Mouse (Mus musculus) intestine, embryonic 14.5 days (tissue): Measurements from ENCODE around the gene 1300017J02Rik. TPM values are rescaled to one million over a fixed set of nuclear protein-coding genes. Genes with fewer than 3 reads are reported as not detected.
"Not testable (repeated sequence)": the region's sequence is repeated elsewhere in the genome, so short reads cannot be mapped to it uniquely, and the experiment has no call there.

Experiments used
- ATAC-seq: fragments of 200-750 bp; cut with Nextera tagmentation; replicated peaks from 2 replicates; pipeline ENCODE4 v1.8.0; 2017; ENCODE audit warnings: low read depth, moderate number of reproducible peaks, moderate TSS enrichment, moderate library complexity; ENCODE audit not compliant: low FRiP score, low TSS enrichment
- DNase-seq: peaks from one replicate; pipeline ENCODE4 v3.0.0-alpha.2; 2018; ENCODE audit warnings: low spot score
- H3K27ac ChIP-seq: fragments of 300-500 bp; sonication (generic); 2 replicates; pipeline ENCODE4 v1.5.1; 2014; ENCODE audit warnings: low read depth, mild to moderate bottlenecking, control low read depth
- H3K27me3 ChIP-seq: fragments of 300-500 bp; sonication (generic); replicated peaks from 2 replicates; pipeline ENCODE4 v1.6.1; 2014; ENCODE audit warnings: low read length, control low read depth; ENCODE audit not compliant: control insufficient read depth, insufficient read depth
- H3K36me3 ChIP-seq: fragments of 300-500 bp; sonication (generic); 2 replicates; pipeline ENCODE4 v1.6.1; 2014; ENCODE audit warnings: low read length, control low read depth; ENCODE audit not compliant: control insufficient read depth, insufficient read depth
- H3K4me1 ChIP-seq: fragments of 300-500 bp; sonication (generic); replicated peaks from 2 replicates; pipeline ENCODE4 v1.6.1; 2014; ENCODE audit warnings: low read length, control low read depth, mixed read lengths; ENCODE audit not compliant: control insufficient read depth, insufficient read depth
- H3K4me2 ChIP-seq: fragments of 300-500 bp; sonication (generic); 2 replicates; pipeline ENCODE4 v1.6.1; 2014; ENCODE audit warnings: low read length
- H3K4me3 ChIP-seq: fragments of 300-500 bp; sonication (generic); 2 replicates; pipeline ENCODE4 v1.5.1; 2014; ENCODE audit warnings: low read depth, low read length, control low read depth, mixed read lengths
- H3K9ac ChIP-seq: fragments of 300-500 bp; sonication (generic); 2 replicates; pipeline ENCODE4 v1.6.1; 2014; ENCODE audit warnings: mild to moderate bottlenecking, low read length
- H3K9me3 ChIP-seq: fragments of 300-500 bp; sonication (generic); 2 replicates; pipeline ENCODE4 v1.6.1; 2016; ENCODE audit warnings: low read length, control low read depth; ENCODE audit not compliant: control insufficient read depth
- WGBS: fragments of 180-500 bp; shearing (Covaris S2); extraction: QIAGEN DNeasy Blood & Tissue Kit; methylation state at CpG from one replicate; pipeline ENCODE4 v1.1.7; 2014; 5-methylcytosine and 5-hydroxymethylcytosine counted together
- polyA plus RNA-seq: library from polyadenylated mRNA; unstranded; fragments of >200 nt; fragmentation: Nextera tagmentation; extraction: Ambion mirVana; gene quantifications from 2 replicates; pipeline ENCODE4 v1.2.1, GENCODE M21; 2014

The 1300017J02Rik gene
- 1.1 TPM in 2 replicates for polyA plus RNA-seq

DNA sequence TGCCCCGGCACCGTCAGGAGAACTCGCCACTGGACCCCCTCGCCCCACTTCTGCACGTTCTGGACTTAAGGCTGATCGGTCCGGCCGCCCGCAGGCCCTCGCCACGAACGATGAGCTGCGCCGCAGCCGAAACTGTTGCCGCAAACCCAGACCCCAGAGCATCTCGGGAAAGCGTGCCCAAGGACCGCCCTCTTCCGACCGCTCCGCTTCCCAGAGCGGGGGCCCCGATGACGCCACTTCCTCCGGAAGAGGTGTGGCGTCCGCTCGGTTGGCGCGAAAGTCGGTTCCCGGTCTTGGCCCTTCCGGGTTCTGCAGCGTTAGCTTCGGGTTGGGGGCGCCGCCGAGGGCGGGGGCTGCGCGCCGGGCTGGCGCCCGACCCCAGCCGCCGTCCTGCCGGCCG lies at the start of gene 1300017J02Rik, which contains the start of gene Topbp1:
TSS of gene 1300017J02Rik (minus strand) at position 156 of the 400 bp plus-strand sequence.
TSS of gene Topbp1 (plus strand) at position 289 of the 400 bp plus-strand sequence.
- DNase-seq (peak; percentile 94), ATAC-seq (peak; percentile 96)
- peak within 1 kb of the TSS; percentile 85 for H3K27ac ChIP-seq
- peaks cover 28% of the 10 kb centered on the region for H3K36me3 ChIP-seq
- no peaks in the 10 kb centered on the region for H3K27me3 ChIP-seq
- H3K9ac ChIP-seq = peak within 1 kb of the TSS; percentile 92
- peak within 1 kb of the TSS; percentile 91 for H3K4me3 ChIP-seq
- peak within 1 kb of the TSS; percentile 64 for H3K4me2 ChIP-seq
- under 1% methylated on average over 49 of the region's 49 CpGs for WGBS
- H3K9me3 ChIP-seq = no peaks in the 10 kb centered on the region
- 0 out of 2 replicates have a peak, but pooled peaks cover 7% of the 10 kb centered on the region for H3K4me1 ChIP-seq

- DNase-seq = peak; percentile 44
- not testable (repeated sequence) for H3K9ac ChIP-seq, ATAC-seq, H3K4me1 ChIP-seq, H3K4me3 ChIP-seq, H3K4me2 ChIP-seq, H3K27me3 ChIP-seq, H3K9me3 ChIP-seq, H3K27ac ChIP-seq
- peaks cover 69% of the 10 kb centered on the region for H3K36me3 ChIP-seq
- 80% methylated on average over 5 of the region's 7 CpGs for WGBS
Observed at GRCm38 (mm10) chr9:103353500-103354260, 48.8 kb upstream of the 1300017J02Rik start.

- no peak overlapping the region for H3K27ac ChIP-seq
- H3K4me3 ChIP-seq = no peak overlapping the region
- H3K9ac ChIP-seq = no peak overlapping the region
- no peaks in the 10 kb centered on the region for H3K27me3 ChIP-seq
- no peaks in the 10 kb centered on the region for H3K4me1 ChIP-seq
- no peaks in the 10 kb centered on the region for H3K9me3 ChIP-seq
- H3K4me2 ChIP-seq = no peak overlapping the region
- no peak for DNase-seq
- peaks cover 87% of the 10 kb centered on the region for H3K36me3 ChIP-seq
- ATAC-seq = no peak
Observed at GRCm38 (mm10) chr9:103348791-103349190, 43.9 kb upstream of the 1300017J02Rik start.

- no peak for ATAC-seq
- peaks cover 94% of the 10 kb centered on the region for H3K36me3 ChIP-seq
- H3K9me3 ChIP-seq = no peaks in the 10 kb centered on the region
- H3K27ac ChIP-seq = no peak overlapping the region
- WGBS = 67% methylated on average over 1 of the region's 1 CpGs
- no peak overlapping the region for H3K4me3 ChIP-seq
- no peak for DNase-seq
- H3K4me1 ChIP-seq = no peaks in the 10 kb centered on the region
- H3K4me2 ChIP-seq = no peak overlapping the region
- H3K9ac ChIP-seq = no peak overlapping the region
- H3K27me3 ChIP-seq = no peaks in the 10 kb centered on the region
Observed at GRCm38 (mm10) chr9:103347996-103348490, 43.2 kb upstream of the 1300017J02Rik start.

- 80% methylated on average over 4 of the region's 4 CpGs for WGBS
Observed at GRCm38 (mm10) chr9:103347045-103347444, 42.2 kb upstream of the 1300017J02Rik start.

DNA sequence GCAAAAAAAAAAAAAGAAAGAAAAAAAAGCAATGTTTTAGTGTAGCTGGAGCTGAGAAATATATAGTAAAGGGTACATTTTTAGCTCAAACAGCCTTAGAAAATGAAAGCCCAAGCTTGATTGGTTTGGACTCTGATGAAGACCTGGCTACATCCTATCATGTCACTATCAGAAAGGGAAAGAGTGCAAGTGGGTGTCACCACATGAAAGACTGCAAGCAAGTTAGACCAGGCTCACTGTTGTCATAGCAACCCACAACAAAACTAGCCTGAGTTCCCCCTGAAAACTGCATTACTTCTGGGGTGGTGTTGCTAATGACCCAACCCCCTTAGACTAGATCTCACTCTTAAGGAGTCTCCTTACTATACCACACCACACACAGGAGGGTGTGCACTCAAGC lies 32.0 kb upstream of the 1300017J02Rik start:
- ATAC-seq = no peak
- no peaks in the 10 kb centered on the region for H3K4me1 ChIP-seq
- no peak overlapping the region for H3K27ac ChIP-seq
- no peaks in the 10 kb centered on the region for H3K9me3 ChIP-seq
- peaks cover 93% of the 10 kb centered on the region for H3K36me3 ChIP-seq
- no peak overlapping the region for H3K4me2 ChIP-seq
- peak; percentile 16 for DNase-seq
- no peaks in the 10 kb centered on the region for H3K27me3 ChIP-seq
- H3K9ac ChIP-seq = no peak overlapping the region
- no peak overlapping the region for H3K4me3 ChIP-seq

More at GRCm38 (mm10) chr9:103347045-103347444, 42.2 kb upstream of the 1300017J02Rik start:
- DNase-seq (no peak), ATAC-seq (no peak)
- H3K27ac ChIP-seq = no peak overlapping the region
- no peak overlapping the region for H3K4me3 ChIP-seq
- H3K9ac ChIP-seq = no peak overlapping the region
- H3K36me3 ChIP-seq = peaks cover 95% of the 10 kb centered on the region
- no peak overlapping the region for H3K4me2 ChIP-seq
- H3K27me3 ChIP-seq = no peaks in the 10 kb centered on the region
- no peaks in the 10 kb centered on the region for H3K9me3 ChIP-seq
- H3K4me1 ChIP-seq = no peaks in the 10 kb centered on the region

- ATAC-seq (no peak), DNase-seq (peak; percentile 21)
- H3K4me2 ChIP-seq = no peak overlapping the region
- H3K36me3 ChIP-seq = peaks cover 96% of the 10 kb centered on the region
- WGBS = 90% methylated on average over 6 of the region's 6 CpGs
- no peaks in the 10 kb centered on the region for H3K4me1 ChIP-seq
- H3K9me3 ChIP-seq = no peaks in the 10 kb centered on the region
- no peak overlapping the region for H3K27ac ChIP-seq
- H3K9ac ChIP-seq = no peak overlapping the region
- no peak overlapping the region for H3K4me3 ChIP-seq
- H3K27me3 ChIP-seq = no peaks in the 10 kb centered on the region
Observed at GRCm38 (mm10) chr9:103332663-103333062, 27.8 kb upstream of the 1300017J02Rik start.

DNA sequence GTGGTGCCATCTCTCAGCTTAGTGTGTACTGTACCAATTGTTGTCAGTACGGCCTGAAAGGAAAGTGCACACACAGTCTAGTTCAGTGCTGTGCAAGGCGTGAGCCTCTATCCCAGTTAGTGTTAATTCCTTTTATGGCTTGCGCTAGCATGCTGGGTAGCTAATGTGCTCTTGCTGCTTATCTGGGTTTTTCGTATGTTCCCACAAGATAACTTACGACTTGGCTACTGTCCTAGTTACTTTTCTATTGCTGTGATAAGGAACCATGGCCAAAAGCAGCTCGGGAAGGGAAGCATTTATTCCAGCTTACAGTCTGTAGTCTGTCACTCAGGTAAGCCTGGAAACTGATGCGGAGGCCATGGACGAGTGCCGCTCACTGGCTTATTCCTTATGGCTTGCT lies 21.6 kb upstream of the 1300017J02Rik start:
- Histone ChIP-seq H3K4me3 (no peak overlapping the region), H3K27ac (no peak overlapping the region), H3K36me3 (peaks cover 97% of the 10 kb centered on the region), H3K27me3 (no peaks in the 10 kb centered on the region), H3K4me2 (no peak overlapping the region), H3K9me3 (no peaks in the 10 kb centered on the region), H3K4me1 (no peaks in the 10 kb centered on the region), H3K9ac (no peak overlapping the region)
- 83% methylated on average over 9 of the region's 9 CpGs for WGBS
- ATAC-seq = no peak
- no peak for DNase-seq

GRCm38 (mm10) chr9:103324678-103325077 lies 19.8 kb upstream of the 1300017J02Rik start:
- Histone ChIP-seq H3K4me1 (no peaks in the 10 kb centered on the region), H3K27ac (no peak overlapping the region), H3K36me3 (peaks cover 100% of the 10 kb centered on the region), H3K9ac (no peak overlapping the region), H3K27me3 (no peaks in the 10 kb centered on the region), H3K9me3 (no peaks in the 10 kb centered on the region), H3K4me2 (no peak overlapping the region), H3K4me3 (no peak overlapping the region)
- 93% methylated on average over 1 of the region's 2 CpGs for WGBS
- no peak for DNase-seq
- ATAC-seq = no peak
